Mouse (Mus musculus) bone marrow, adult 2 months (tissue): ENCODE measurements around the gene Tedc1.

Experiments used
- CTCF ChIP-seq: fragments of 200-500 bp; IDR thresholded peaks from 2 replicates; pipeline ENCODE4 v1.5.1; 2011; ENCODE audit warnings: low read length, control low read depth; ENCODE audit not compliant: control insufficient read depth, insufficient read depth
- POLR2A ChIP-seq: fragments of 200-500 bp; IDR thresholded peaks from 2 replicates; pipeline ENCODE4 v1.6.1; 2011; ENCODE audit warnings: low read depth, mild to moderate bottlenecking, control low read depth, low read length, borderline replicate concordance; ENCODE audit not compliant: control insufficient read depth

DNA sequence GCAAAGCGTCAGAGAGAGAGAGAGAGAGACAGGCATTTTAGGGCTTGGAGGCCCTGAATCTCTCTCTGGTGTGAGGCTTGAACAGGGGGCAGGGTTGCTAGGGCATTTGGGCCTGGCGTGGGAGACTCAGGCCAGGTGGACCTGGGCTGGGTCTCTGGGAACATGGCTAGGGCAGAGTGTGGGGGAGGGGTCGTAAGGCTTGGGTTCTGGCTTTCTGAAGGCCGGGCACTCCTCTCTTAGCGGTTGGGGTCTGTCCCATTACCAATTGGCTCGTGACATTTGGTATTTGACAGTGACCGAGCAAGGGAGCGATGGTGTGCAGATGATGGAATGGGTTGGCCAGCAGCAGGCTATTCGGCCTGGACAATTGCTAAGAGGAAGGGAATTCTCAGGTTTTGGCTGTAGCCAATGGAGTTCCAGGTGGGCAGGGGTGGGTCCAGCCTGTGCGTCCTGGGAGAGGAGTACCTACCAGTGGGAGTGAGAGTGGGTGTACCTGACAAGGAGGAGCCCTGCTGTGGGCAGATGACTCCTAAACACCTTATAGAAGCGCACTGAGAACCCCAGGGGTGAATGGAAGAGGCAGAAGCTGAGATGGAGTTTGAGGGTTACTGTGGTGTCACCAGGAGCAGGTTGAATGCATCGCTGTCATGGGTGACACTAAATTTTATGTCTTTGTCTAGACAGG is 30.2 kb downstream of the Tedc1 start:
- no peak for TF ChIP-seq CTCF
- TF ChIP-seq POLR2A = no peak
